Mouse (Mus musculus): Measurements from ENCODE around the gene Hist1h2ae. TPM values are rescaled to one million over a fixed set of nuclear protein-coding genes. Genes with fewer than 3 reads are reported as not detected.
A peak's percentile ranks its signal among the peaks of the same experiment; 100 is the strongest.

Gene Hist1h2ae
- total RNA-seq, 1 experiment, result 587 TPM

GRCm38 (mm10) chr13:23556906-23557305, 14.1 kb downstream of the Hist1h2ae start:
- H3K4me1 ChIP-seq (ENCODE audit: control insufficient read depth in 2 of 2, insufficient read depth in 2 of 2, low read length in 2 of 2, poor library complexity in 1 of 2), result 0 out of 4 replicates have a peak, but pooled peaks cover 0 to 2% of the 10 kb centered on the region in 2 experiments
- no peaks in the 10 kb centered on the region for H3K36me3 ChIP-seq (ENCODE audit: control insufficient read depth, insufficient read depth, low read length, poor library complexity, severe bottlenecking)
- in situ Hi-C loops (cut with MboI; ENCODE audit: low sequenced_read_pairs in 2 of 2, unreplicated experiment in 2 of 2), result loop anchor here (10.0 to 25.0 kb wide), 3 partner anchors 188 to 1820 kb away; partner anchors contain the start of genes Hist1h4j (in 2 of the 2), Hist1h2ag (in 1 of the 2), Hist1h2ah (in 1 of the 2) and Hist1h2bb (in 1 of the 2)
- H3K4me3 ChIP-seq (ENCODE audit: insufficient read depth in 1 of 2, low read depth in 1 of 2, low read length in 2 of 2, poor library complexity in 1 of 2, severe bottlenecking in 1 of 2), result no peak overlapping the region
- no peaks in the 10 kb centered on the region for H3K9me3 ChIP-seq (ENCODE audit: control insufficient read depth, insufficient read depth, low read depth, low read length)
- no peak for DNase-seq (ENCODE audit: low read depth, low spot score)
- H3K9ac ChIP-seq (ENCODE audit: insufficient read depth, low read depth, low read length, poor library complexity, severe bottlenecking), result peak overlapping the region; percentile 43; the same call in 1 of the 2 replicates
- TF ChIP-seq CHD2 (IDR thresholded peaks at IDR 0.05; ENCODE audit: low read depth, low read length) (no peak), ZNF384 (IDR thresholded peaks at IDR 0.05; ENCODE audit: low read depth, low read length) (no peak), HCFC1 (IDR thresholded peaks at IDR 0.05; ENCODE audit: borderline replicate concordance, insufficient read depth, low read length) (no peak), ZC3H11A (IDR thresholded peaks at IDR 0.05; ENCODE audit: borderline replicate concordance, low read depth, low read length) (no peak), MAFK (IDR thresholded peaks at IDR 0.05; ENCODE audit: insufficient read depth, low read depth, low read length) (no peak)
- peak overlapping the region; percentile 62; the same call in 1 of the 2 replicates for H3K27ac ChIP-seq (ENCODE audit: insufficient read depth, low read depth, low read length, poor library complexity, severe bottlenecking)

- in situ Hi-C loops (cut with MboI; ENCODE audit: low sequenced_read_pairs in 2 of 2, unreplicated experiment in 2 of 2), result loop anchor here (10.0 to 25.0 kb wide), 3 partner anchors 189 to 1819 kb away; partner anchors contain the start of genes Hist1h4j (in 2 of the 2), Hist1h2ag (in 1 of the 2), Hist1h2ah (in 1 of the 2) and Hist1h2bb (in 1 of the 2)
- TF ChIP-seq ZNF384 (IDR thresholded peaks at IDR 0.05; ENCODE audit: low read depth, low read length) (peak; percentile 65; the same call in 1 of the 2 replicates), HCFC1 (IDR thresholded peaks at IDR 0.05; ENCODE audit: borderline replicate concordance, insufficient read depth, low read length) (no peak), CHD2 (IDR thresholded peaks at IDR 0.05; ENCODE audit: low read depth, low read length) (peak; percentile 82)
- H3K9ac ChIP-seq (ENCODE audit: insufficient read depth, low read depth, low read length, poor library complexity, severe bottlenecking), result peak overlapping the region; percentile 74
- 0 out of 4 replicates have a peak, but pooled peaks cover 0 to 2% of the 10 kb centered on the region in 2 experiments for H3K4me1 ChIP-seq (ENCODE audit: control insufficient read depth in 2 of 2, insufficient read depth in 2 of 2, low read length in 2 of 2, poor library complexity in 1 of 2)
- H3K9me3 ChIP-seq (ENCODE audit: control insufficient read depth, insufficient read depth, low read depth, low read length), result no peaks in the 10 kb centered on the region
- H3K4me3 ChIP-seq (ENCODE audit: insufficient read depth in 1 of 2, low read depth in 1 of 2, low read length in 2 of 2, poor library complexity in 1 of 2, severe bottlenecking in 1 of 2), result peak overlapping the region; percentile 52 to 56
- H3K27ac ChIP-seq (ENCODE audit: insufficient read depth, low read depth, low read length, poor library complexity, severe bottlenecking), result peak overlapping the region; percentile 90
- no peaks in the 10 kb centered on the region for H3K36me3 ChIP-seq (ENCODE audit: control insufficient read depth, insufficient read depth, low read length, poor library complexity, severe bottlenecking)
- peak; percentile 81 for DNase-seq (ENCODE audit: low read depth, low spot score)
These were observed 15.1 kb downstream of the Hist1h2ae start for GRCm38 (mm10) chr13:23555839-23556416.

- 0 out of 4 replicates have a peak, but pooled peaks cover 0 to 2% of the 10 kb centered on the region in 2 experiments for H3K4me1 ChIP-seq (ENCODE audit: control insufficient read depth in 2 of 2, insufficient read depth in 2 of 2, low read length in 2 of 2, poor library complexity in 1 of 2)
- H3K4me3 ChIP-seq (ENCODE audit: insufficient read depth in 1 of 2, low read depth in 1 of 2, low read length in 2 of 2, poor library complexity in 1 of 2, severe bottlenecking in 1 of 2), result peak overlapping the region; percentile 52 to 54
- peak overlapping the region; percentile 90 for H3K27ac ChIP-seq (ENCODE audit: insufficient read depth, low read depth, low read length, poor library complexity, severe bottlenecking)
- no peak for TF ChIP-seq MAFK (IDR thresholded peaks at IDR 0.05; ENCODE audit: insufficient read depth, low read depth, low read length)
- TF ChIP-seq CHD2 (IDR thresholded peaks at IDR 0.05; ENCODE audit: low read depth, low read length), result no peak
- no peak for TF ChIP-seq ZNF384 (IDR thresholded peaks at IDR 0.05; ENCODE audit: low read depth, low read length)
- no peak; the same call in 1 of the 2 replicates for TF ChIP-seq HCFC1 (IDR thresholded peaks at IDR 0.05; ENCODE audit: borderline replicate concordance, insufficient read depth, low read length)
- TF ChIP-seq ZC3H11A (IDR thresholded peaks at IDR 0.05; ENCODE audit: borderline replicate concordance, low read depth, low read length), result no peak
- no peaks in the 10 kb centered on the region for H3K9me3 ChIP-seq (ENCODE audit: control insufficient read depth, insufficient read depth, low read depth, low read length)
- H3K36me3 ChIP-seq (ENCODE audit: control insufficient read depth, insufficient read depth, low read length, poor library complexity, severe bottlenecking), result no peaks in the 10 kb centered on the region
- no peak for DNase-seq (ENCODE audit: low read depth, low spot score)
- in situ Hi-C loops (cut with MboI; ENCODE audit: low sequenced_read_pairs in 2 of 2, unreplicated experiment in 2 of 2), result loop anchor here (10.0 to 25.0 kb wide), 3 partner anchors 190 to 1818 kb away; partner anchors contain the start of genes Hist1h4j (in 2 of the 2), Hist1h2ag (in 1 of the 2), Hist1h2ah (in 1 of the 2) and Hist1h2bb (in 1 of the 2)
- peak overlapping the region; percentile 74 for H3K9ac ChIP-seq (ENCODE audit: insufficient read depth, low read depth, low read length, poor library complexity, severe bottlenecking)
These were observed 15.8 kb downstream of the Hist1h2ae start for GRCm38 (mm10) chr13:23554925-23555838.

GRCm38 (mm10) chr13:23554393-23554792, 16.6 kb downstream of the Hist1h2ae start:
- no peak overlapping the region; the same call in 1 of the 2 replicates for H3K27ac ChIP-seq (ENCODE audit: insufficient read depth, low read depth, low read length, poor library complexity, severe bottlenecking)
- H3K9ac ChIP-seq (ENCODE audit: insufficient read depth, low read depth, low read length, poor library complexity, severe bottlenecking), result peak overlapping the region; percentile 80; the same call in 1 of the 2 replicates
- TF ChIP-seq HCFC1 (IDR thresholded peaks at IDR 0.05; ENCODE audit: borderline replicate concordance, insufficient read depth, low read length) (no peak), ZC3H11A (IDR thresholded peaks at IDR 0.05; ENCODE audit: borderline replicate concordance, low read depth, low read length) (no peak), CHD2 (IDR thresholded peaks at IDR 0.05; ENCODE audit: low read depth, low read length) (no peak), MAFK (IDR thresholded peaks at IDR 0.05; ENCODE audit: insufficient read depth, low read depth, low read length) (no peak), ZNF384 (IDR thresholded peaks at IDR 0.05; ENCODE audit: low read depth, low read length) (no peak)
- DNase-seq (ENCODE audit: low read depth, low spot score), result no peak
- no peaks in the 10 kb centered on the region for H3K36me3 ChIP-seq (ENCODE audit: control insufficient read depth, insufficient read depth, low read length, poor library complexity, severe bottlenecking)
- in situ Hi-C loops (cut with MboI; ENCODE audit: low sequenced_read_pairs in 2 of 2, unreplicated experiment in 2 of 2), result loop anchor here (10.0 to 25.0 kb wide), 3 partner anchors 190 to 1817 kb away; partner anchors contain the start of genes Hist1h4j (in 2 of the 2), Hist1h2ag (in 1 of the 2), Hist1h2ah (in 1 of the 2) and Hist1h2bb (in 1 of the 2)
- H3K9me3 ChIP-seq (ENCODE audit: control insufficient read depth, insufficient read depth, low read depth, low read length), result no peaks in the 10 kb centered on the region
- H3K4me1 ChIP-seq (ENCODE audit: control insufficient read depth in 2 of 2, insufficient read depth in 2 of 2, low read length in 2 of 2, poor library complexity in 1 of 2), result 0 out of 4 replicates have a peak, but pooled peaks cover 0 to 2% of the 10 kb centered on the region in 2 experiments
- peak overlapping the region; percentile 23 to 54; a peak in 3 of 4 replicates for H3K4me3 ChIP-seq (ENCODE audit: insufficient read depth in 1 of 2, low read depth in 1 of 2, low read length in 2 of 2, poor library complexity in 1 of 2, severe bottlenecking in 1 of 2)

Data from ES-E14 (cell line).